Mouse (Mus musculus) heart, adult 2 months (tissue): ENCODE data around the gene Atcay.

ENCODE experiments used
- CTCF ChIP-seq: fragments of 200-600 bp; IDR thresholded peaks from 2 replicates; pipeline ENCODE4 v1.8.1; 2022; ENCODE audit warnings: antibody characterized with exemption, mild to moderate bottlenecking, moderate library complexity
- POLR2A ChIP-seq: fragments of 200-500 bp; IDR thresholded peaks from 2 replicates; pipeline ENCODE4 v1.6.1; 2011; ENCODE audit warnings: mild to moderate bottlenecking, low read depth, low read length, control low read depth; ENCODE audit not compliant: insufficient read depth

GRCm38 (mm10) chr10:81178927-81179326, 51.7 kb downstream of the Atcay start:
- TF ChIP-seq POLR2A (no peak), CTCF (no peak)
